Mouse (Mus musculus) ES-Bruce4 (cell line): Measurements from ENCODE around the gene Foxo3. TPM values are rescaled to one million over a fixed set of nuclear protein-coding genes. Genes with fewer than 3 reads are reported as not detected.
A peak's percentile ranks its signal among the peaks of the same experiment; 100 is the strongest.

Experiments
- H3K27ac ChIP-seq: 2 replicates; pipeline ENCODE4 v1.5.1; 2012; ENCODE audit warnings: low read length, inconsistent platforms; ENCODE audit not compliant: insufficient read depth
- H3K27me3 ChIP-seq: 2 replicates; pipeline ENCODE4 v1.6.1; 2012; ENCODE audit warnings: mild to moderate bottlenecking, low read length, inconsistent platforms; ENCODE audit not compliant: control insufficient read depth, poor library complexity, insufficient read depth, severe bottlenecking
- H3K36me3 ChIP-seq: 2 replicates; pipeline ENCODE4 v1.6.1; 2012; ENCODE audit warnings: inconsistent platforms, mild to moderate bottlenecking, low read length, moderate library complexity; ENCODE audit not compliant: control insufficient read depth, poor library complexity, insufficient read depth, severe bottlenecking
- H3K4me1 ChIP-seq: one replicate; pipeline ENCODE4 v1.8.1; 2011; ENCODE audit warnings: low read length; ENCODE audit not compliant: control insufficient read depth, insufficient read depth
- H3K4me3 ChIP-seq: 2 replicates; pipeline ENCODE4 v1.5.1; 2011; ENCODE audit warnings: low read depth, mild to moderate bottlenecking, low read length
- H3K9ac ChIP-seq: 2 replicates; pipeline ENCODE4 v1.6.1; 2012; ENCODE audit warnings: low read depth, mild to moderate bottlenecking, inconsistent platforms; ENCODE audit not compliant: poor library complexity, severe bottlenecking
- H3K9me3 ChIP-seq: replicated peaks from 2 replicates; pipeline ENCODE4 v1.6.1; 2012; ENCODE audit warnings: mild to moderate bottlenecking, low read length, inconsistent platforms; ENCODE audit not compliant: control insufficient read depth, poor library complexity, insufficient read depth, severe bottlenecking
- CTCF ChIP-seq: IDR thresholded peaks from one replicate; pipeline ENCODE4 v1.8.1; 2011; ENCODE audit warnings: low read depth, low read length
- EP300 ChIP-seq: IDR thresholded peaks from 2 replicates; pipeline ENCODE4 v1.6.1; 2011; ENCODE audit warnings: low read depth, low read length; ENCODE audit not compliant: insufficient read depth
- POLR2A ChIP-seq: IDR thresholded peaks from one replicate; pipeline ENCODE4 v1.8.1; 2011; ENCODE audit warnings: low read length; ENCODE audit not compliant: insufficient read depth
- polyA plus RNA-seq: library from polyadenylated mRNA; stranded (reverse); fragments of >200 nt; gene quantifications from 2 replicates; pipeline ENCODE4 v1.2.4, GENCODE M21; 2011; ENCODE audit warnings: low read depth; ENCODE audit not compliant: missing spikeins, insufficient read depth, insufficient read length

The Foxo3 gene
- polyA plus RNA-seq, 1 experiment = 44.9 TPM

DNA sequence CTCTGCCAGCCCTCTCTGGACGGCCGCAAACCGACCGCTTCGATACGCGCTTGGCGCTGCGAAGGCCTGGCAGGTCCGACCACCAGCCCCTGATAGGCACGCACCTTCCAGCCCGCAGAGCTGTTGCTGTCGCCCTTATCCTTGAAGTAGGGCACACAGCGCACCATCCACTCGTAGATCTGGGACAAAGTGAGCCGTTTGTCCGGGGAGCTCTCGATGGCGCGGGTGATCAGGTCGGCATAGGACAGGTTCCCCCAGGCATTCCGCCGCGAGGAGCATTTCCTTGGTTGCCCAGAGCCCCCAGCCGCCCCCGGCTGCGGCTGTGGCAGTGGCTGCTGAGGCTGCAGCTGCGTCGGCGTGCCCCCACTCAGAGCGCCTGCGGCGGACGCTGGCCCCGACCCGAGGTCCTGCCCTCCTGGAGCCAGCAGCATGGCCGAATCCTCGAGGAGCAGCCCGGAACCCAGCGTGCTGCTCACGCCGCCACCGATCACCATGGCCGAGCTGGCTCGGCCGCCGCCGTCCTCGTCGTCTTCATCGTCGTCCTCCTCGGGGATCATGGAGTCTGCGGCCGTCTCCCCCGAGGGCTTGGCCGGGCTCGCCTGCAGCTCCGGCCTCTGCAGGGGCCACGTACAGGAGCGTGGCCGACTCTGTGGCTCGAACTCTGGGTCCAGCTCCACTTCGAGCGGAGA, 1.7 kb downstream of the Foxo3 start:
- peaks cover 4% of the 10 kb centered on the region; the same call in 1 of the 2 replicates for H3K36me3 ChIP-seq
- peak overlapping the region; percentile 79 for H3K4me3 ChIP-seq
- no peak overlapping the region for H3K27ac ChIP-seq
- H3K9me3 ChIP-seq = no peaks in the 10 kb centered on the region
- TF ChIP-seq POLR2A = no peak
- H3K27me3 ChIP-seq = no peaks in the 10 kb centered on the region
- peak overlapping the region; percentile 93 for H3K9ac ChIP-seq
- H3K4me1 ChIP-seq = no peaks in the 10 kb centered on the region

- Histone ChIP-seq H3K36me3 (peaks cover 4% of the 10 kb centered on the region; the same call in 1 of the 2 replicates), H3K4me3 (peak overlapping the region; percentile 79), H3K9ac (peak overlapping the region; percentile 93), H3K27me3 (no peaks in the 10 kb centered on the region), H3K9me3 (no peaks in the 10 kb centered on the region), H3K4me1 (no peaks in the 10 kb centered on the region), H3K27ac (peak overlapping the region; percentile 33)
- TF ChIP-seq EP300 (peak; percentile 39; the same call in 1 of the 2 replicates), CTCF (no peak)
Measured at GRCm38 (mm10) chr10:42273760-42274691, 2.5 kb downstream of the Foxo3 start.

GRCm38 (mm10) chr10:42273403-42273759, 3.2 kb downstream of the Foxo3 start:
- no peak overlapping the region for H3K27ac ChIP-seq
- H3K4me1 ChIP-seq = no peaks in the 10 kb centered on the region
- peak overlapping the region; percentile 93 for H3K9ac ChIP-seq

DNA sequence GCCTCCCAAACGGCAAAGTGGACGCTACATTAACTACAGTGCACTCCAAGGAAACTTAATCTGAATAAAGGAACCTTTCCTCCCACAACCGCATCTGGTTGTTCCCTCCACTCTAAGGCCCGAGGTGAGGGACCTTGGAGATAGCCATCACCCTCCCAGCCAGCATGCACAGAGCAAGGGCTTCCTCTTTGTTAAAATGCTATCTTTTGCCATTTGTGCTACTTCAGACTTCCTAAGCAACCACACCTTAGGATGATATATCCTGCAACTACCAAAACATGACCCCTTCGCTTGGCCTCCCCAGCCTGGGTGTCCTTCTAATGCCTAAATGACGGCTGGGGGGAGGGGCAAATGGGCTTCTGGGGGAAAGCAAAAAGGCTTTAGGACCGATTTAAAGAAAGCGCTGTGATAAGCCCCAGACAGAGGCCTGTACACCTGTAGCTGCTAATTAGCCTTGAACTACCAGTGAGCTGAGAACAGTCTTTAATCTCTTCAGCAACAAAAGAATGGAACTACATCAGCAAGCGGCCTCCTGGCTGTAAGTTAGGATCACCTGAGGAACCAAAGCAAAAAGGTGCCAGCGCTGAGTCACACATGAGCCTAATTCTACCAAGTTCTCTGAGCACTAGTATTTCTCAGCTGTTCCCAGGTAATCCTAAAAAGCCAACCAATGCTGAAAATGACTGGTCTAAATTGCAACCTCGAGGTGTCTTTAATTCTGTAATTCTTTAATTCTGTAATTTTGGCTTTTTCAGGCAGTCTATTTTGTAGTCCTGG, 4.9 kb downstream of the Foxo3 start:
- no peak overlapping the region for H3K4me3 ChIP-seq
- no peaks in the 10 kb centered on the region for H3K4me1 ChIP-seq
- H3K27ac ChIP-seq = no peak overlapping the region
- H3K36me3 ChIP-seq = peaks cover 9% of the 10 kb centered on the region
- 0 out of 2 replicates have a peak overlapping the region, but pooled peaks have one; percentile 16 for H3K9ac ChIP-seq
- H3K27me3 ChIP-seq = no peaks in the 10 kb centered on the region
- H3K9me3 ChIP-seq = no peaks in the 10 kb centered on the region
- TF ChIP-seq EP300 (no peak), POLR2A (no peak), CTCF (no peak)

More at GRCm38 (mm10) chr10:42273403-42273759, 3.2 kb downstream of the Foxo3 start:
- peak overlapping the region; percentile 79 for H3K4me3 ChIP-seq
- H3K36me3 ChIP-seq = peaks cover 4% of the 10 kb centered on the region; the same call in 1 of the 2 replicates
- H3K9me3 ChIP-seq = no peaks in the 10 kb centered on the region
- TF ChIP-seq POLR2A (no peak), CTCF (no peak), EP300 (no peak)
- H3K27me3 ChIP-seq = no peaks in the 10 kb centered on the region

DNA sequence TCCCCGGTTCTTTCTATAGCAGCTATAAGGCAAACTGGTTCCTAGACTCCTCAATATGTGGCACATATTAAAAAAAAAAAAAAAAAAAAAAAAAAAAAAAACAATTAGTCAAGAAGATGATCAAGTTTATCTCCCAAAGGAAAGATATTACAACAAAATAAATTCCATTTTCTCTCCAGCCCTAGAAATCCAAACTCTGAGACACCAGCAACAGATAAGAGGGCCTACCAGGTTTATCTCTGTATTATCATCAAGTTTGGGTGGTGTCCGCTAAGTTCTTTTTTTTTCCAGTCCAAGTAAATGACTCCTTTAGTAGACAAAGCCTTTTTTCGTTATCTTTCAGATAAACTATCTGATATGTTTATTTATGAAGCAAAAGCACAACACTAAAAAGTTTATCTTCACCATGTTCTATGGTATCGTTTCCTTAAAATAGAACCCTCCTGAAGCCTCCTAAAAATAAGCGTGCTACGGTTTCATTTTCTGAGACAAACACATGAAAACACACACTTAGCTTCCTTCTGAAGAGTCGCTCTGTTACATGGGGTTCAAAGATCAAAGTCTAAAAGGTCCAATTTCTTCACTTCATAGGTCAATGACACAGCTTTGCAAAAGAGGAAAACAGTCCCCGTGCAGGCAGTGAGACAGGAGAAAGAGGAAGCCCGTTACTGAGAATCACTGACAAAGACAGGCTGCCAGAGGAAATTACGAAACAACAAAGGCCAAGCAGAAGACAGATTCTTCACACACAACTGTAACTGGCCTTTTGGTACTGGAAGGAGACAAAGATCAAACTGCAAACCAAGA, 6.1 kb downstream of the Foxo3 start:
- TF ChIP-seq POLR2A = no peak
- no peak for TF ChIP-seq EP300
- TF ChIP-seq CTCF = no peak
- H3K4me1 ChIP-seq = no peaks in the 10 kb centered on the region

More for the DNA sequence above, 6.1 kb downstream of the Foxo3 start:
- Histone ChIP-seq H3K9me3 (0 out of 2 replicates have a peak, but pooled peaks cover 4% of the 10 kb centered on the region), H3K9ac (no peak overlapping the region), H3K27ac (no peak overlapping the region), H3K4me3 (no peak overlapping the region), H3K36me3 (peaks cover 21% of the 10 kb centered on the region), H3K27me3 (no peaks in the 10 kb centered on the region)
